Mouse (Mus musculus) kidney, postnatal 10 days (tissue): ENCODE data around the gene Tnf.
A peak's percentile ranks its signal among the peaks of the same experiment; 100 is the strongest.

Experiments
- DNase-seq: peaks from one replicate; pipeline ENCODE4 v3.0.0; 2021; ENCODE audit warnings: mixed read lengths

Gene Tnf

GRCm38 (mm10) chr17:35197126-35197525, 4.7 kb downstream of the Tnf start:
- no peak for DNase-seq

GRCm38 (mm10) chr17:35196321-35196641, 5.5 kb downstream of the Tnf start:
- DNase-seq = no peak

GRCm38 (mm10) chr17:35195631-35196320, 6.0 kb downstream of the Tnf start:
- DNase-seq = peak; percentile 91

- no peak for DNase-seq
Measured at GRCm38 (mm10) chr17:35194844-35195630, 6.8 kb downstream of the Tnf start.

- no peak for DNase-seq
Measured at GRCm38 (mm10) chr17:35193881-35194843, 7.6 kb downstream of the Tnf start, which contains the start of gene Ltb. Gene Ltb, plus strand, starts transcription at chr17:35194439.

GRCm38 (mm10) chr17:35192924-35193323, 8.9 kb downstream of the Tnf start:
- no peak for DNase-seq

GRCm38 (mm10) chr17:35191723-35192122, 10.1 kb downstream of the Tnf start:
- no peak for DNase-seq

- DNase-seq = no peak
Measured at GRCm38 (mm10) chr17:35190096-35190495, 11.7 kb downstream of the Tnf start.

- DNase-seq = no peak
Measured at GRCm38 (mm10) chr17:35189186-35189585, 12.6 kb downstream of the Tnf start.

- DNase-seq = no peak
Measured at GRCm38 (mm10) chr17:35187959-35188610, 13.7 kb downstream of the Tnf start, which contains the start of gene Lst1. Gene Lst1, minus strand, starts transcription at chr17:35188439.

- DNase-seq = no peak
Measured at GRCm38 (mm10) chr17:35187345-35187744, 14.5 kb downstream of the Tnf start.

- DNase-seq = peak; percentile 48
Measured at GRCm38 (mm10) chr17:35186681-35187080, 15.1 kb downstream of the Tnf start.

GRCm38 (mm10) chr17:35185639-35186611, 15.9 kb downstream of the Tnf start:
- peak; percentile 88 for DNase-seq

GRCm38 (mm10) chr17:35180093-35180492, 21.7 kb downstream of the Tnf start:
- DNase-seq = no peak

- DNase-seq = peak; percentile 88
Measured at GRCm38 (mm10) chr17:35178528-35178927, 23.3 kb downstream of the Tnf start.

GRCm38 (mm10) chr17:35175968-35176367, 25.8 kb downstream of the Tnf start, which contains the start of gene Aif1:
Gene Aif1, minus strand, starts transcription at chr17:35176068.
- DNase-seq = no peak

- no peak for DNase-seq
Measured at GRCm38 (mm10) chr17:35175382-35175781, 26.4 kb downstream of the Tnf start.

GRCm38 (mm10) chr17:35174201-35174977, 27.4 kb downstream of the Tnf start:
- no peak for DNase-seq

- no peak for DNase-seq
Measured at GRCm38 (mm10) chr17:35173329-35173728, 28.5 kb downstream of the Tnf start.
